Mouse (Mus musculus) midbrain, embryonic 15.5 days (tissue): ENCODE measurements around the gene Olfr837. TPM values are rescaled to one million over a fixed set of nuclear protein-coding genes. Genes with fewer than 3 reads are reported as not detected.
"Not testable (repeated sequence)": the region's sequence is repeated elsewhere in the genome, so short reads cannot be mapped to it uniquely, and the experiment has no call there.

Experiments
- ATAC-seq: fragments of 200-750 bp; cut with Nextera tagmentation; replicated peaks from 2 replicates; pipeline ENCODE4 v1.8.0; 2017; ENCODE audit warnings: moderate TSS enrichment
- H3K27ac ChIP-seq: fragments of 300-500 bp; sonication (generic); 2 replicates; pipeline ENCODE4 v1.5.1; 2015; ENCODE audit warnings: mild to moderate bottlenecking, inconsistent platforms
- H3K27me3 ChIP-seq: fragments of 300-500 bp; sonication (generic); replicated peaks from 2 replicates; pipeline ENCODE4 v1.6.1; 2015; ENCODE audit warnings: inconsistent platforms
- H3K36me3 ChIP-seq: fragments of 300-500 bp; sonication (generic); replicated peaks from 2 replicates; pipeline ENCODE4 v1.6.1; 2015; ENCODE audit warnings: inconsistent platforms
- H3K4me1 ChIP-seq: fragments of 300-500 bp; sonication (generic); 2 replicates; pipeline ENCODE4 v1.6.1; 2015; ENCODE audit warnings: inconsistent platforms
- H3K4me2 ChIP-seq: fragments of 300-500 bp; sonication (generic); 2 replicates; pipeline ENCODE4 v1.6.1; 2015; ENCODE audit warnings: inconsistent platforms, mild to moderate bottlenecking, moderate library complexity
- H3K4me3 ChIP-seq: fragments of 300-500 bp; sonication (generic); 2 replicates; pipeline ENCODE4 v1.5.1; 2015; ENCODE audit warnings: mild to moderate bottlenecking, inconsistent platforms
- H3K9ac ChIP-seq: fragments of 300-500 bp; sonication (generic); 2 replicates; pipeline ENCODE4 v1.6.1; 2015; ENCODE audit warnings: mild to moderate bottlenecking, inconsistent platforms
- H3K9me3 ChIP-seq: fragments of 300-500 bp; sonication (generic); 2 replicates; pipeline ENCODE4 v1.6.1; 2016; ENCODE audit warnings: inconsistent platforms
- WGBS: fragments of 180-500 bp; shearing (Covaris S2); methylation state at CpG from one replicate; pipeline ENCODE4 v1.1.7; 2015; ENCODE audit warnings: mixed read lengths; 5-methylcytosine and 5-hydroxymethylcytosine counted together
- polyA plus RNA-seq: library from polyadenylated mRNA; unstranded; fragments of >200 nt; fragmentation: Nextera tagmentation; extraction: Ambion mirVana; gene quantifications from 2 replicates; pipeline ENCODE4 v1.2.1, GENCODE M21; 2015

Olfr837 gene
- not detected in 2 replicates for polyA plus RNA-seq

DNA sequence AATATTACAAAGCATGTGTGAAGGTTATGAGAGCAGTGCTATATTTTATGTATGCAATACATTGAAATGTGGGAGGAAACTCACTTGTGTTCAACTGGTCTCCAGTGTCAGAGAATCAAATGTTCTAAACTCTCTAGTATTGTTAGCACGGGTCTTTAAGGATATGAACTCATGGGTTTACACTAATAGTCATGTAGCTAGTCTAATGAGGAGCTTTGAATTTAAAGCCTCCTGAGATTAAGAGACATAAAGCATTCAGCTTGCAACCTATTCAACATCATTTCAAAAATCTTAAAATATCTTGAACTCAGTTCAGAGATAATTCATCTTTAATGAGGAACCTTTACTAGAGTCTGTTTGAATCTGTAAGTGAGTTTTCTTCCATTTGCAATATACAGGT lies at the start of gene Olfr837:
Gene Olfr837 (plus strand): TSS at position 301 of the 400 bp plus-strand sequence.
- Histone ChIP-seq H3K27ac (no peak within 1 kb of the TSS), H3K36me3 (no peaks in the 10 kb centered on the region), H3K27me3 (no peaks in the 10 kb centered on the region), H3K4me2 (no peak within 1 kb of the TSS), H3K9ac (no peak within 1 kb of the TSS), H3K9me3 (peaks cover 5% of the 10 kb centered on the region; the same call in 1 of the 2 replicates), H3K4me1 (no peaks in the 10 kb centered on the region), H3K4me3 (no peak within 1 kb of the TSS)
- WGBS, result 81% methylated on average over 1 of the region's 1 CpGs
- no peak for ATAC-seq

DNA sequence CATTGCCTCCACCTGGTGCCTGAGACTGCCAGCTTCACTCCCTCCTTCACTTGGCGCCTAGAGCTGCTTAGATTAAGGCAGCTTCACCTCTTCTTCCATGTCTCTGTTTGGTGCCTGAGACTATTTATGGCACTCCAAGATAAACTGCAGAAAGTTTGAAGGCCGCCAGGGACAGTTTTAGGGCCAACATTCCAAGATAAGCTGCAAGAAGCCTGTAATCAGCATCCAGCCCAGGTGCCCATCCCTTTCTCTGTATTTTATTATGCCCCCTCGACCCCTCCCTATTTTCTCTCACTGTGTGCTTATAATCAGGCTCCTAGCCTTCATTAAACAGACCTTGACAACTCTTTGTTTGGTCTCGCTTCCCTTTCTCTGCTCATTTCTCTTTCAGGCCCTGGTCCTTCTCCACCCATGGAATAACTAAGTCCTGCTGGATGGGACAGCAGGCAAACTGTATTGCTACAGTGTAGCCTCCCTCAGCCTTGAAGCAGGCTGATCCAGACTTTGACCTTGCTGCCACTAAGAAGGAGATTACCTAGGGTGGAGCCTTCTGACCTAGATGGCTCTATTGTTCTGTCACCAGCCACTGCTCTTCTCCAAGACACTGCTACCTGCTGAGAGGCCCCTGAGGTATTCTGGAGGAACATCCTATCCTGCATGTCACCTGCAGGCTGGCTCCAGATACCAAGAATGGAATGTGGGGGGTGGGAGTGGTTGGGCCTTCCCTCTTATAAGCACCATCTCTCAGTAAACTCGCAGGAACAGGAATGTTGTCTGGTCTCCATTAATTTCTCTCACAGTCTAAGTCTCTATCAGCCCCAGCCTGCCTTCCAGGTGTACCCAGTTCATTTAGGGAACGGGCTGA lies 43.0 kb upstream of the Olfr837 start:
- 68% methylated on average over 6 of the region's 6 CpGs for WGBS
- not testable (repeated sequence) for H3K4me1 ChIP-seq, H3K9ac ChIP-seq, H3K36me3 ChIP-seq, H3K9me3 ChIP-seq, H3K4me2 ChIP-seq, H3K27ac ChIP-seq, H3K4me3 ChIP-seq, H3K27me3 ChIP-seq, ATAC-seq

DNA sequence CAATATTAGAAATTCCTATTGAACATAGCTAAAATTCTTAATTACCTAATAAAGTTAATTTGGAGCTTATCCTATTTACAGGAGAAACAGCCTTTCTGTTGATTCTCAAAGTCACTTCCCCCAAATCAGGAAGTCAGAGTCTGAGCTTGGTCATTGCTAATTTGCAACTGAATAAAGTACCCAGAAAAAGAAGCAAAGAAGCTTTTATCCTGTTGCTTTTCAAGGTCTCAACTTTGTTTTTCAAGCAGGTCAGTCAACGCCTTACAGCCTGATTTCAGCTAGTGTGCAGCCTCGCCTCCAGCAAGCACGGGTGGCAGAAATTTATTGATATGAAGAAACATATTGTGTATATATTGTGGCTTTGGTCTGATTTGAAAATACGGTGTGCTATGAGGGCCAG lies 38.8 kb upstream of the Olfr837 start:
- Histone ChIP-seq H3K9me3 (0 out of 2 replicates have a peak, but pooled peaks cover 6% of the 10 kb centered on the region), H3K27me3 (no peaks in the 10 kb centered on the region), H3K4me1 (no peaks in the 10 kb centered on the region), H3K27ac (no peak overlapping the region), H3K4me2 (no peak overlapping the region), H3K4me3 (no peak overlapping the region), H3K36me3 (no peaks in the 10 kb centered on the region), H3K9ac (no peak overlapping the region)
- WGBS, result 85% methylated on average over 4 of the region's 4 CpGs
- no peak for ATAC-seq

DNA sequence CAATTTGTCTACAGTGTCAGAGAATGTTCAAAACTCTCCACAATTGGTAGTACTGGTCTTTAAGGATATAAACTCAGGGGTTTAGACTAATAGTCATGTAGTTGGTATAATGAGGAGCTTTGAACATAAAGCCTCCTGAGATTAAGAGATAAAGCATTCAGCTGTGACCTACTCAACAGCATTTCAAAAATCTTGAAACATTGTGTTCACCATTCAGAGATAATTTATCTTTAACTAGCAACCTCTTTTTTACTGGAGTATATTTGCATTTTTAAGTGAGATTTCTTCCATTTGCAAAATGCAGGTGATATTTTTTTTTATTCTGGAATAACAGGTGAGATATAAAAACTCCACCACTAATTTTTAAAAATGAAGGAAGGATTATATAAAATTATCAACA lies 16.0 kb upstream of the Olfr837 start, which contains the start of gene Olfr836:
Gene Olfr836 (plus strand): TSS at position 301 of the 400 bp plus-strand sequence.
- Histone ChIP-seq H3K4me1 (no peaks in the 10 kb centered on the region), H3K9ac (no peak within 1 kb of the TSS), H3K27me3 (no peaks in the 10 kb centered on the region), H3K9me3 (peaks cover 6% of the 10 kb centered on the region), H3K4me2 (no peak within 1 kb of the TSS), H3K36me3 (no peaks in the 10 kb centered on the region), H3K4me3 (no peak within 1 kb of the TSS), H3K27ac (no peak within 1 kb of the TSS)
- ATAC-seq, result no peak

DNA sequence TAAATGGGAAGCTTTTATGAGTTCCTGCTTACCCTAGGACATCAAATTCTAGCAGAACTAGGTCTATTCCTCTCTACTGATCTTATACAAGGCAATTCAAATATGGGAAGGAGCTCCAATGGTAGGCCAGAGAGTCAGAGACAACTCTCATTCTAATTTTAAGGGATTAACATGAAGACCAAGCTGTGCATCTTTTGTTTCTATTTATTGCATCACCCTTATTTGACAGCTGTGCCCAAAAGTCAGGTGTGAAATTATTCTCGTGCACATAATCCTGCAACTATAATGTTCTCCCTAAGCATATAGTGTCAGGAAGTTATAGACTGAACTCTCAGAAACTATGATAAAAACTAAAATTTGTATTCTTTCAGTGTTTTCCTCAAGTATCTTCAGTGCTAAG lies 41.1 kb downstream of the Olfr837 start, which contains the start of gene Olfr839-ps1:
Gene Olfr839-ps1 (minus strand): TSS at position 101 of the 400 bp plus-strand sequence.
- WGBS, result 80% methylated on average over 1 of the region's 1 CpGs
- no peaks in the 10 kb centered on the region for H3K27me3 ChIP-seq
- H3K4me3 ChIP-seq, result no peak within 1 kb of the TSS
- no peak within 1 kb of the TSS for H3K9ac ChIP-seq
- H3K9me3 ChIP-seq, result 0 out of 2 replicates have a peak, but pooled peaks cover 7% of the 10 kb centered on the region
- no peak within 1 kb of the TSS for H3K4me2 ChIP-seq
- no peaks in the 10 kb centered on the region for H3K36me3 ChIP-seq
- H3K4me1 ChIP-seq, result no peaks in the 10 kb centered on the region
- ATAC-seq, result no peak
- H3K27ac ChIP-seq, result no peak within 1 kb of the TSS

Other genes starting within 250 kb of the Olfr837 start
- gene Olfr832, start 199.2 kb upstream of the Olfr837 start, polyA plus RNA-seq, result not detected in 2 replicates
- not detected in 2 replicates for gene Olfr834, start 148.3 kb upstream of the Olfr837 start, polyA plus RNA-seq
- not detected in 2 replicates for gene Olfr835, start 103.6 kb upstream of the Olfr837 start, polyA plus RNA-seq
- gene Olfr836, start 15.9 kb upstream of the Olfr837 start, polyA plus RNA-seq, result not detected in 2 replicates
- gene Olfr839-ps1, start 41.0 kb downstream of the Olfr837 start, polyA plus RNA-seq, result not detected in 2 replicates
- gene Olfr843, start 115.7 kb downstream of the Olfr837 start, polyA plus RNA-seq, result not detected in 2 replicates
- gene Olfr844, start 180.0 kb downstream of the Olfr837 start, polyA plus RNA-seq, result not detected in 2 replicates
- not detected in 2 replicates for gene Olfr845, start 200.1 kb downstream of the Olfr837 start, polyA plus RNA-seq
- gene Olfr846, start 227.7 kb downstream of the Olfr837 start, polyA plus RNA-seq, result not detected in 2 replicates
- not detected in 2 replicates for gene Olfr847, start 242.4 kb downstream of the Olfr837 start, polyA plus RNA-seq